Mouse (Mus musculus) heart, adult 18-20 months (tissue): ENCODE data around the gene Srarp. TPM values are rescaled to one million over a fixed set of nuclear protein-coding genes. Genes with fewer than 3 reads are reported as not detected.

Source experiments
- DNase-seq, 2 experiments: peaks; one replicate each; pipeline ENCODE4 v3.0.0; 2021 to 2022; ENCODE audit warnings: mixed read lengths in 1 of 2
- long read RNA-seq, 2 experiments: library from polyadenylated mRNA; stranded (forward); transcript quantifications; one replicate each; pipeline ENCODE4 v2.0.0; 2021
- total RNA-seq, 2 experiments: library from RNA; stranded (reverse); gene quantifications; 2 replicates each; pipeline ENCODE4 v1.2.3; 2021

Gene Srarp
- 1 to 10 TPM; 1.2 TPM for total RNA-seq
- long read RNA-seq, experiment 1, result 0 reads
- long read RNA-seq, experiment 2, result 0 reads

- peak in 1 of 2 experiments; percentile 43 for DNase-seq
Observed at GRCm38 (mm10) chr4:141435974-141436373, at the start of gene Srarp. Srarp (minus strand) TSS chr4:141436105.

GRCm38 (mm10) chr4:141484071-141484470, 48.2 kb upstream of the Srarp start:
- peak in 1 of 2 experiments; percentile 37 for DNase-seq

- no peak for DNase-seq
Observed at GRCm38 (mm10) chr4:141479411-141479810, 43.5 kb upstream of the Srarp start.

GRCm38 (mm10) chr4:141478794-141479193, 42.9 kb upstream of the Srarp start:
- no peak for DNase-seq

- no peak for DNase-seq
Observed at GRCm38 (mm10) chr4:141478225-141478624, 42.3 kb upstream of the Srarp start.

- DNase-seq, result peak; percentile 61 to 83
Observed at GRCm38 (mm10) chr4:141477681-141478102, 41.8 kb upstream of the Srarp start.

GRCm38 (mm10) chr4:141474431-141474830, 38.5 kb upstream of the Srarp start:
- peak in 1 of 2 experiments; percentile 29 for DNase-seq

- no peak for DNase-seq
Observed at GRCm38 (mm10) chr4:141472641-141473321, 36.9 kb upstream of the Srarp start.

- no peak for DNase-seq
Observed at GRCm38 (mm10) chr4:141471491-141471890, 35.6 kb upstream of the Srarp start.

- no peak for DNase-seq
Observed at GRCm38 (mm10) chr4:141469343-141469742, 33.4 kb upstream of the Srarp start.

- no peak for DNase-seq
Observed at GRCm38 (mm10) chr4:141468576-141468975, 32.7 kb upstream of the Srarp start.

GRCm38 (mm10) chr4:141467581-141467927, 31.6 kb upstream of the Srarp start:
- DNase-seq, result no peak

- DNase-seq, result no peak
Observed at GRCm38 (mm10) chr4:141466844-141467580, 31.1 kb upstream of the Srarp start.

GRCm38 (mm10) chr4:141466289-141466795, 30.4 kb upstream of the Srarp start:
- no peak for DNase-seq

- no peak for DNase-seq
Observed at GRCm38 (mm10) chr4:141465512-141466288, 29.8 kb upstream of the Srarp start.

GRCm38 (mm10) chr4:141464722-141465121, 28.8 kb upstream of the Srarp start:
- no peak for DNase-seq

- DNase-seq, result no peak
Observed at GRCm38 (mm10) chr4:141463472-141463871, 27.6 kb upstream of the Srarp start.

- DNase-seq, result no peak
Observed at GRCm38 (mm10) chr4:141461576-141461975, 25.7 kb upstream of the Srarp start.

GRCm38 (mm10) chr4:141461088-141461487, 25.2 kb upstream of the Srarp start:
- DNase-seq, result no peak

- no peak for DNase-seq
Observed at GRCm38 (mm10) chr4:141460481-141460880, 24.6 kb upstream of the Srarp start.

- DNase-seq, result no peak
Observed at GRCm38 (mm10) chr4:141459766-141460165, 23.9 kb upstream of the Srarp start.

GRCm38 (mm10) chr4:141458888-141459287, 23.0 kb upstream of the Srarp start:
- DNase-seq, result no peak

GRCm38 (mm10) chr4:141458236-141458635, 22.3 kb upstream of the Srarp start:
- DNase-seq, result peak; percentile 53 to 76
